Mouse (Mus musculus) limb, embryonic 11.5 days (tissue): ENCODE results near the gene Ackr1. TPM values are rescaled to one million over a fixed set of nuclear protein-coding genes. Genes with fewer than 3 reads are reported as not detected.

Source experiments
- ATAC-seq: fragments of 200-750 bp; cut with Nextera tagmentation; 2 replicates; pipeline ENCODE4 v1.8.0; 2017; ENCODE audit warnings: low read depth; ENCODE audit not compliant: insufficient number of reproducible peaks, low FRiP score, low TSS enrichment
- DNase-seq: peaks from one replicate; pipeline ENCODE4 v3.0.0-alpha.2; 2015; ENCODE audit warnings: low spot score
- H3K27ac ChIP-seq: fragments of 300-500 bp; sonication (generic); replicated peaks from 2 replicates; pipeline ENCODE4 v1.5.1; 2014; ENCODE audit warnings: low read depth, mild to moderate bottlenecking, low read length
- H3K27me3 ChIP-seq: fragments of 300-500 bp; sonication (generic); 2 replicates; pipeline ENCODE4 v1.6.1; 2014; ENCODE audit warnings: mild to moderate bottlenecking, low read length, mixed read lengths; ENCODE audit not compliant: control insufficient read depth, insufficient read depth
- H3K36me3 ChIP-seq: fragments of 300-500 bp; sonication (generic); 2 replicates; pipeline ENCODE4 v1.6.1; 2014; ENCODE audit warnings: mild to moderate bottlenecking, low read length, moderate library complexity, mixed read lengths; ENCODE audit not compliant: control insufficient read depth, insufficient read depth
- H3K4me1 ChIP-seq: fragments of 300-500 bp; sonication (generic); 2 replicates; pipeline ENCODE4 v1.6.1; 2014; ENCODE audit warnings: low read length, mixed read lengths; ENCODE audit not compliant: control insufficient read depth, insufficient read depth
- H3K4me2 ChIP-seq: fragments of 300-500 bp; sonication (generic); 2 replicates; pipeline ENCODE4 v1.6.1; 2014; ENCODE audit warnings: low read depth, mild to moderate bottlenecking, moderate library complexity; ENCODE audit not compliant: severe bottlenecking
- H3K4me3 ChIP-seq: fragments of 300-500 bp; sonication (generic); 2 replicates; pipeline ENCODE4 v1.5.1; 2014; ENCODE audit warnings: low read depth, low read length
- H3K9ac ChIP-seq: fragments of 300-500 bp; sonication (generic); 2 replicates; pipeline ENCODE4 v1.6.1; 2014; ENCODE audit warnings: mild to moderate bottlenecking, low read length
- H3K9me3 ChIP-seq: fragments of 300-500 bp; sonication (generic); 2 replicates; pipeline ENCODE4 v1.6.1; 2016; ENCODE audit warnings: low read length; ENCODE audit not compliant: control insufficient read depth
- WGBS: fragments of 180-500 bp; shearing (Covaris S2); extraction: QIAGEN DNeasy Blood & Tissue Kit; methylation state at CpG from one replicate; pipeline ENCODE4 v1.1.7; 2014; 5-methylcytosine and 5-hydroxymethylcytosine counted together
- polyA plus RNA-seq: library from polyadenylated mRNA; unstranded; fragments of >200 nt; fragmentation: Nextera tagmentation; extraction: Ambion mirVana; gene quantifications from 2 replicates; pipeline ENCODE4 v1.2.1, GENCODE M21; 2014

The Ackr1 gene
- polyA plus RNA-seq, 1 experiment from 2014 or later = 1.7 TPM

DNA sequence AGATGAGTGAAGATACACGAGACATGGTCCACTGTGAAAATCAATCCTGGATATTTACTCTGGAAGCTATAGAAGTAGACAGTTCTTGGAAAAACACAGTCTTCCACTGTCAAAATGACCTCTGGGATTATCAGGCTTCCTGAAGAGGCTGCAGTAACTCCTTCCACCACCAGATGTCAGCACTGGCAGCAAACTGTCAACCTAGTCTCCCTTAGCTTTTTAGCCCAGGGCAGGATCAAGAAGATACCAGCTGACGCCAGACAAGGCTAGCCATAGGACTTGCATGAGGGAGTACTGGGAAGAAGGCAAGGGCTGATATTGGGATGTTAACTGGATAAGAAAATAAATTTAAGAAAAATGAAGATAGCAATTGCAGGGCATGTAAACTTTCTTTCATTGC, 6.0 kb upstream of the Ackr1 start:
- no peak overlapping the region for H3K27ac ChIP-seq
- H3K4me3 ChIP-seq = no peak overlapping the region
- no peak overlapping the region for H3K4me2 ChIP-seq
- 15% methylated on average over 2 of the region's 2 CpGs for WGBS
- no peak for ATAC-seq
- peak; percentile 77 for DNase-seq
- no peaks in the 10 kb centered on the region for H3K9me3 ChIP-seq
- no peaks in the 10 kb centered on the region for H3K36me3 ChIP-seq
- H3K27me3 ChIP-seq = no peaks in the 10 kb centered on the region
- H3K4me1 ChIP-seq = no peaks in the 10 kb centered on the region
- H3K9ac ChIP-seq = no peak overlapping the region

DNA sequence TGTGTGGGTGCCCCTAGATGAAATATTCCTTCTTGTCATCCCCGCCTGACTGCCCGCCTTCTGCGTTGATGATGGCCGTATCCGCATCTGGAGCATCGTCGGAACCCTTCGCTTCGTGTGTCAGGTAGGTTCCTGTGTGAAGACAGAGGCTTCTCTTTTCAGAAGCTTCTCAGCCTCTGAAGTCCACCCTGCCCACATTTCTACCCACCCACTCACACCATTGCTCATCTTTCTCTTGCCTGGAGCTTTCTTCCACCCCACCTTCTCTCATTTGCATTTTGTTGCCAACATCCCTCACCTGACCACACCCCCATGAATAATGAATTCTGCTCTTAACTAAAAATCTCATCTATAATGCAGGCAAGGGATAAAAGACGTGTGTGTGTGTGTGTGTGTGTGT, 3.5 kb upstream of the Ackr1 start:
- DNase-seq (no peak), ATAC-seq (no peak)
- WGBS = 91% methylated on average over 10 of the region's 10 CpGs
- Histone ChIP-seq H3K27me3 (no peaks in the 10 kb centered on the region), H3K27ac (no peak overlapping the region), H3K9me3 (no peaks in the 10 kb centered on the region), H3K36me3 (no peaks in the 10 kb centered on the region), H3K4me2 (no peak overlapping the region), H3K9ac (no peak overlapping the region), H3K4me1 (no peaks in the 10 kb centered on the region), H3K4me3 (no peak overlapping the region)

DNA sequence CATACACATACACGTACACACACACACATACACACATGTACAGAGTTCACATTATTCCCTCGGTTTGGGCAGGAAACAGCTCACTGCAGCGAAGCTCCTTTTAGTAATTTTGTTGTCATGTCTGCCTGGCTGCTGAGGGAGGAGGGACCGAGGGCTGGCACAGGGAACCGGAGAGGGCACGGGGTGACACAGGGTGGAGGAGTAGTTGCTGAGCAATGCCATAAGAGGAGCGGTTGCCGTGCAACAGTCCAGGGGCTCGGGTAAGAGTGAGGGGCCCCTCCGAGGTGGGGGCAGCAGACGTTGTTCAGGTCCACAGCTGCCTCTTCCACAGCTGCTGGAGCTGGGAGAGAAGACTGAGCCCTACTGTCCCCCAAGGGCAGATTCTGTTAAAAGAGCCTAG, 2.4 kb upstream of the Ackr1 start:
- no peak overlapping the region for H3K9ac ChIP-seq
- H3K9me3 ChIP-seq = no peaks in the 10 kb centered on the region
- no peak overlapping the region for H3K4me3 ChIP-seq
- WGBS = 75% methylated on average over 11 of the region's 11 CpGs
- H3K27me3 ChIP-seq = no peaks in the 10 kb centered on the region
- ATAC-seq (no peak), DNase-seq (no peak)
- H3K4me2 ChIP-seq = no peak overlapping the region
- no peaks in the 10 kb centered on the region for H3K4me1 ChIP-seq
- no peak overlapping the region for H3K27ac ChIP-seq
- no peaks in the 10 kb centered on the region for H3K36me3 ChIP-seq

DNA sequence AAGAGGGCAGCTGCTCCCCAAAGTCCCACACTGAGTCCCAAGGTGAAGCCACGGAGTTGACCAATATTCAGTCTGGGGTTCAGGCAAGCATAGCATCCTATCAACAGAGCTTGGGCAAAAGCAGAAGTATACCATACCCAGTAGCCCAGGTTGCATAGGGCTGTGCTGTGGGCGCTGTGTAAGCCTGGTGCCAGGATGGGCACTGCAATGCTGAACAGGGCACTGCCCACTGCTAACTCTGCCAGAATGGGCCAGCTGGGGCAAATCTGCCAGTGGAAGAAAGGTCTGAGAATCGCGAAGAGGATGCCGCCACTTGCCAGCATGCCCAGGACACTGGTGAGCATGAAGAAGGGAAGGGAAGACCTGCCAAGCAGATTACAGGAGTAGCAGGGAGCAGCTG, 1.1 kb downstream of the Ackr1 start:
- no peak overlapping the region for H3K27ac ChIP-seq
- no peak overlapping the region for H3K9ac ChIP-seq
- no peaks in the 10 kb centered on the region for H3K36me3 ChIP-seq
- no peak for DNase-seq
- no peak overlapping the region for H3K4me2 ChIP-seq
- ATAC-seq = no peak
- H3K4me3 ChIP-seq = no peak overlapping the region
- 90% methylated on average over 5 of the region's 5 CpGs for WGBS
- H3K9me3 ChIP-seq = no peaks in the 10 kb centered on the region
- no peaks in the 10 kb centered on the region for H3K27me3 ChIP-seq
- H3K4me1 ChIP-seq = no peaks in the 10 kb centered on the region

DNA sequence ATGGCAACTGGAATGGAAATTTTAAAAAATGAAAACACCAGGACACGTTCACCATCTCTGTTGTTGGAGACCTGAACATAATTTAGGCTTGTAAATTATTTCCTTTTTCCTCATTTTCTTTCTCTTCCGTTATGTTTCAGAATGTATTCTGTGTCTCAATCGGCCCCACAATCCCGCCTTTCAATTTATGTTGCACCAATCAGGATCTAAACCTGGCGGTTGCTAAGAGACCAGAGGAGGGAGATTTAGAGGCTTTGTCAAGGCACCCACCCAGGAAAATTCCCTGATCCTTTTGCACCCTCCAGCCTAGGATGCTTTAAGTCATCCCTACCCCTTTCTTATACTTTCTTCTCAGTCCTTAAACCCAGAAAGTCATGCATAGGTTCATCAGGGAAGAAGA, 3.8 kb downstream of the Ackr1 start:
- no peaks in the 10 kb centered on the region for H3K4me1 ChIP-seq
- no peak overlapping the region for H3K4me3 ChIP-seq

DNA sequence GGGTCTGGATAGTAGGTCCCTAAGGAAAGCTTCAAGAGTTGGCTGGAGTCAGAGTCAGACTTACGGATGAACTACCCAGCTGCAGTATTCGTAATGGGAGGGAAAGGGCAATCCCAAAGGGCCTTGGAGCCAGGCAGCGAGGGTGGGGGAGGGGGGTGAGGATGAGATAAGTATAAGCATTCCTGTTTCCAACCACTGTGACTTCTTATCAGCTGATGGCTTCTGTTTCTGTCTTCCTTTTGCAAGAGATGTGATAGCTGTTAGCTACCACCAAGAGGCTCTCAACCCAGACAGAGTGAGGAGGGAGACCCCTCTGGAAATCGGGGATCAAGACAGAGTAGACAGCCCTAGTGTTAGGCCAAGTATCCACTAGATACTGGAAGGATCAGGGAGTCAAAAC, 4.4 kb downstream of the Ackr1 start:
- H3K27me3 ChIP-seq = no peaks in the 10 kb centered on the region
- H3K9ac ChIP-seq = no peak overlapping the region
- ATAC-seq (no peak), DNase-seq (no peak)
- no peak overlapping the region for H3K27ac ChIP-seq
- no peaks in the 10 kb centered on the region for H3K4me1 ChIP-seq
- H3K9me3 ChIP-seq = no peaks in the 10 kb centered on the region
- no peak overlapping the region for H3K4me3 ChIP-seq
- WGBS = 54% methylated on average over 4 of the region's 4 CpGs
- H3K4me2 ChIP-seq = no peak overlapping the region
- H3K36me3 ChIP-seq = no peaks in the 10 kb centered on the region

More for the DNA sequence above, 3.8 kb downstream of the Ackr1 start:
- WGBS = 81% methylated on average over 5 of the region's 5 CpGs
- Histone ChIP-seq H3K4me2 (no peak overlapping the region), H3K9me3 (no peaks in the 10 kb centered on the region), H3K9ac (no peak overlapping the region), H3K27ac (no peak overlapping the region), H3K27me3 (no peaks in the 10 kb centered on the region), H3K36me3 (no peaks in the 10 kb centered on the region)
- DNase-seq = no peak
- no peak for ATAC-seq

DNA sequence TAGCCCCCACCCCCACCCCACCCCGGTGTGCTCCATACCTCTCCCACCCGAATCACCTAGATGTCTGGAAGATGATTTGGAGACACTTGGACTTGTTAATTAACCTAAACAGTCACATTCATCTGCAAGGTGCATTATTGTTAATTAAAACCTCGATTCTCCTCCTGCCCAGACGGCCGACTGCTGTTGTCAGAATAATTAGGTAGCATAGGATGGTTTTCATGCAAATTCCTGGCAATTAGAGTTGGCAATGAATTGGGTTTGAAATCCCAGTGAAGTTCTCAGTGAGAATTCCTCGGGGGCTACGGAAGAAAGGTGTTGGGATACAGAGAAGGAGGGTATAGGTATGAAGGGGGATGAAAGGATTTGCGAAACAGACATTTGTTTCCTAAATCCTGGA, 5.1 kb downstream of the Ackr1 start:
- no peak for ATAC-seq

DNA sequence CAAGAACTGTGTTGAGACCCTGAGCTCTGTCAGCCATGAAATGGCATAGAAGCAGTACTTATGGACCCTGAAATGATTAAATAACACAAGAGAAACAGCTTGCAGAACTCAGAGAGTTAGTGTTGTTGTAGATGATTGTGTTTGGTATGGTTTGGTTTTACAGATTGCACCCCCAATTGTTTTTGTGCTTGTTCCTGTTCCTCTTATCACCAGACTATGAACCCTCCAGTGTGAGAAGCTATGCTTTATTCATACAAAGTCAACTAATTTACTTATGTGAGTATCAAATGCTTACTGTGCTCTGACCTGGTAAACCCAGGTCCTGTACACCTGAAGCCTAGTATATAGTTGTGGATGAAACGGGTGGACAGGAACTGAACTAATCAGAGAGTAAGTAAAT, 7.0 kb downstream of the Ackr1 start:
- Histone ChIP-seq H3K27me3 (no peaks in the 10 kb centered on the region), H3K4me2 (no peak overlapping the region), H3K9ac (no peak overlapping the region), H3K4me1 (no peaks in the 10 kb centered on the region), H3K4me3 (no peak overlapping the region), H3K36me3 (no peaks in the 10 kb centered on the region), H3K27ac (no peak overlapping the region), H3K9me3 (no peaks in the 10 kb centered on the region)
- WGBS = 78% methylated on average over 1 of the region's 1 CpGs
- ATAC-seq (no peak), DNase-seq (no peak)

More for the DNA sequence above, 5.1 kb downstream of the Ackr1 start:
- Histone ChIP-seq H3K4me2 (no peak overlapping the region), H3K4me3 (no peak overlapping the region), H3K4me1 (no peaks in the 10 kb centered on the region), H3K9ac (no peak overlapping the region), H3K27ac (no peak overlapping the region), H3K36me3 (no peaks in the 10 kb centered on the region), H3K9me3 (no peaks in the 10 kb centered on the region), H3K27me3 (no peaks in the 10 kb centered on the region)
- WGBS = 66% methylated on average over 8 of the region's 8 CpGs
- no peak for DNase-seq

DNA sequence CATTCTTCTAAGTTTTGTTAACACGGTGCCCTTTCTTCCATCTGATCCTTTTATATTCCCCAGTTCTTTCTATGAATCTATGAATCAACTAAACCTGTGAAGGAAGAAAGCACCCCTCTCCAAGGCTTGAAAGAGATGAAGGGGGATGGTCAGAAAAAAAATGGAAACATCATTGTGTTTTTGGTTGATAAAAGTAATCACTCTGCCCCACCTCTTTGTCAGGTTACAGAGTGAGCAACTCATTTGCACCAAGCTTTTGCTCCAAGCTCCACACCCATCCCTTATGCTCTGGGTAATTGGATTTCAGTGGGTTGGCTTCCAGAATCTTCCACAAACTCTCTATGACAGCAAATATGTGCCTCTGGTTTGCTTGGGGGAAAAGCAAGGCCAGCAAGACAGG, 8.2 kb downstream of the Ackr1 start:
- ATAC-seq (no peak), DNase-seq (no peak)
- H3K9ac ChIP-seq = no peak overlapping the region
- H3K4me2 ChIP-seq = no peak overlapping the region
- H3K27me3 ChIP-seq = no peaks in the 10 kb centered on the region
- H3K4me1 ChIP-seq = no peaks in the 10 kb centered on the region
- WGBS = 100% methylated on average over 1 of the region's 1 CpGs
- no peak overlapping the region for H3K4me3 ChIP-seq
- H3K27ac ChIP-seq = no peak overlapping the region
- H3K9me3 ChIP-seq = no peaks in the 10 kb centered on the region
- H3K36me3 ChIP-seq = no peaks in the 10 kb centered on the region
